Mouse (Mus musculus) liver, embryonic 15.5 days (tissue): ENCODE measurements around the gene Kif14. TPM values are rescaled to one million over a fixed set of nuclear protein-coding genes. Genes with fewer than 3 reads are reported as not detected.
A peak's percentile ranks its signal among the peaks of the same experiment; 100 is the strongest.

Source experiments
- ATAC-seq: fragments of 200-750 bp; cut with Nextera tagmentation; 2 replicates; pipeline ENCODE4 v1.8.0; 2017; ENCODE audit warnings: moderate number of reproducible peaks, mild to moderate bottlenecking, moderate library complexity; ENCODE audit not compliant: insufficient read depth
- H3K27ac ChIP-seq: fragments of 300-500 bp; sonication (generic); replicated peaks from 2 replicates; pipeline ENCODE4 v1.5.1; 2015; ENCODE audit warnings: mild to moderate bottlenecking, inconsistent platforms
- H3K27me3 ChIP-seq: fragments of 300-500 bp; sonication (generic); 2 replicates; pipeline ENCODE4 v1.6.1; 2015; ENCODE audit warnings: mild to moderate bottlenecking, inconsistent platforms
- H3K36me3 ChIP-seq: fragments of 300-500 bp; sonication (generic); replicated peaks from 2 replicates; pipeline ENCODE4 v1.6.1; 2015; ENCODE audit warnings: moderate library complexity, mild to moderate bottlenecking, inconsistent platforms
- H3K4me1 ChIP-seq: fragments of 300-500 bp; sonication (generic); replicated peaks from 2 replicates; pipeline ENCODE4 v1.6.1; 2015; ENCODE audit warnings: inconsistent platforms
- H3K4me2 ChIP-seq: fragments of 300-500 bp; sonication (generic); 2 replicates; pipeline ENCODE4 v1.6.1; 2015; ENCODE audit warnings: moderate library complexity, mild to moderate bottlenecking, inconsistent platforms
- H3K4me3 ChIP-seq: fragments of 300-500 bp; sonication (generic); replicated peaks from 2 replicates; pipeline ENCODE4 v1.5.1; 2015; ENCODE audit warnings: mild to moderate bottlenecking, inconsistent platforms
- H3K9ac ChIP-seq: fragments of 300-500 bp; sonication (generic); 2 replicates; pipeline ENCODE4 v1.6.1; 2015; ENCODE audit warnings: moderate library complexity, mild to moderate bottlenecking, inconsistent platforms
- H3K9me3 ChIP-seq: fragments of 300-500 bp; sonication (generic); replicated peaks from 2 replicates; pipeline ENCODE4 v1.6.1; 2016; ENCODE audit warnings: inconsistent platforms
- WGBS: fragments of 180-500 bp; shearing (Covaris S2); methylation state at CpG from one replicate; pipeline ENCODE4 v1.1.7; 2015; ENCODE audit warnings: mixed read lengths; ENCODE audit not compliant: insufficient replicate concordance; 5-methylcytosine and 5-hydroxymethylcytosine counted together
- polyA plus RNA-seq: library from polyadenylated mRNA; unstranded; fragments of >200 nt; fragmentation: Nextera tagmentation; extraction: Ambion mirVana; gene quantifications from 2 replicates; pipeline ENCODE4 v1.2.1, GENCODE M21; 2015

The Kif14 gene
- polyA plus RNA-seq, 1 experiment from 2014 or later: 6.4 TPM

DNA sequence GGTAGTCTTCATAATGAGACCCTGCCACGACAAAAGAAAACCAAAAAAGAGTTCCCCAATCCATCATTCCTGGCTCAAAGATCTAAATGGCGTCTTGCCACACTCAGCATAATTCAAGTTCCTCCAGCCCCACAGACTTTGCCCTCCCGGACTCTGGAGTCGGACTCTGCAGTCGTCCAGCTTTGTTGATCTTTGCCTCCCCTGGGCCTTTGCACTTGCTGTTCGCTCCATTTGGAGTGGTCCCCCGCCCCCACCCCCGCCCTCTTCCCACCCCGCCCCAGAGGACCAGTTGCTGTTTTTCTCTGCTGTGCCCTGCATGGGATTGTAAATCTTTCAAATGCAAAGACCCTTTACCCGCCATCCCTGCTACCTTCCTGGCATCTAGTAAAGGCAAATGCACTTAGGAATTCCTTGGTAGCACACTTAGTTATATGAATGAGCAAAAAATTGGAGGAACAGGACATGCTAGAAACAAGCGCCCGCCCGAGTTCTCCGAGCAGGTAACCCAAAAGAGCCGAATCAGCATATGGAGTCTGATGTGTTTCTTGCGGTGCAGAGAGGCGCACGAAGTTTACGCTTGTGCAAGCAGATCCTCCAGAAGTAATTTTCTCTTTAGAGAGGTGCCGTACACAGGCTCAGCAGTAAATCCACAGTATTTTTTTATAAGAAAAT, 103.6 kb downstream of the Kif14 start:
- WGBS: 48% methylated on average over 20 of the region's 20 CpGs
- ATAC-seq: no peak

DNA sequence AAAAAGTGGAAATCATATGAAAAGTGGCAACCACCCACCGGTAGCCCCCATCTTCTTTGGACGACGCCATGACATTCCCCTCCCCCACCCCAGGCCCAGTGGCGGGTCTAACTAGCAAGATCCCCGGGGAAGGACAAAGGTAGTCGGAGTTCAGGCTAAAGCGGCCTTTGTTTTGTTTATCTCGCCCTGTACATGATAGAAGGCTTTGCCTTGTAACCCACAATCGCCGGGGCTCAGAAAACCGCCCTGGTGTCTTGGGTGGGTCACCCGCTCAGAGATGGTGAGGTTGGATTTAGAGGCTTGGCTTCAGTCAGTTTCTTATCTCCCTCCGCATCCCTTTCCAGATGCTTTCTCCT, 104.1 kb downstream of the Kif14 start:
- no peaks in the 10 kb centered on the region for H3K9me3 ChIP-seq
- no peaks in the 10 kb centered on the region for H3K36me3 ChIP-seq
- no peaks in the 10 kb centered on the region for H3K27me3 ChIP-seq
- H3K4me1 ChIP-seq: peaks cover 8% of the 10 kb centered on the region
- no peak overlapping the region for H3K9ac ChIP-seq
- H3K27ac ChIP-seq: no peak overlapping the region
- H3K4me2 ChIP-seq: peak overlapping the region; percentile 27; the same call in 1 of the 2 replicates
- 13% methylated on average over 13 of the region's 13 CpGs for WGBS
- ATAC-seq: no peak
- H3K4me3 ChIP-seq: no peak overlapping the region; the same call in 1 of the 2 replicates

More for the DNA sequence above, 103.6 kb downstream of the Kif14 start:
- Histone ChIP-seq H3K4me3 (no peak overlapping the region; the same call in 1 of the 2 replicates), H3K27ac (no peak overlapping the region), H3K4me2 (peak overlapping the region; percentile 27; the same call in 1 of the 2 replicates), H3K9ac (no peak overlapping the region), H3K9me3 (no peaks in the 10 kb centered on the region), H3K4me1 (peaks cover 8% of the 10 kb centered on the region), H3K36me3 (no peaks in the 10 kb centered on the region), H3K27me3 (no peaks in the 10 kb centered on the region)

DNA sequence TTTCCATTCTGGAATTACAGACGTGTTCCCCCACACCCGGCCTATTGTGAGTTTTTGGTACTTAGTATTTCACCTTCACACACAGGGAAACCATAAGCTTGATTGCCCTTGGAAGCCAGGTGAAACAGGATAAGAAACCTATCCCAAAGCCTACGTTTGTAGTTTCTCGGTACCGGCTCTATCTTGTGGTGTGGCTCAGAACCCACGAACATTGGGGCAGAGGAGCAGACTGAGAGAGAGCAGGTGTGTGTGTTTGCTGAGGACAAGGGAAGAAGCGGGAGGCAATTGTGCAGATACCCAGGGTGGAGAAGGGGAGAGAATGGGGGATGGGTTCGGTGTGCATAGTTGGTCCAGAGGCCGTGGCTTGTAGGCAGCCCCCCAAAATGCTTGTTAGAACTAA, 104.8 kb downstream of the Kif14 start:
- Histone ChIP-seq H3K27ac (no peak overlapping the region), H3K9ac (no peak overlapping the region)
- WGBS: 64% methylated on average over 9 of the region's 9 CpGs

DNA sequence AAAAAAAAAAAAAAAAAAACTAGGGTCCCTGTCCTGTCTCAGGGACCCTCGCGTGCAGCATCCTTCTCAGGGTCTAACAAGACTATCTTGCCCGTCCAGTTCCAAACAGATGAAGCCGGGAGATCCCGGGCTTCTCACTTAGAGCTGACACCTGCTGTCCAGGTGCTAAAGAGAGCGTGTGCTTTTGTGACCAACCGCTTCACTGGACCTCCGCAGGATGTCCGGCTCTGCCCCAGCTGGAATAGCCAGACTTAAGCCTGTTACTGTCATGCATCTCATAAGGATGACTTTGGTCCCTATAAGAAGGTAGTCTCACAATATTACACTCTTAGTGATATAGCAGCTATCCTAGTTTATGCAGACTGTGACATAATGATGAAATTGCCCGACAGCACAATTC, 105.4 kb downstream of the Kif14 start:
- Histone ChIP-seq H3K9ac (no peak overlapping the region), H3K4me3 (no peak overlapping the region), H3K4me2 (no peak overlapping the region), H3K27ac (no peak overlapping the region), H3K36me3 (no peaks in the 10 kb centered on the region), H3K27me3 (no peaks in the 10 kb centered on the region), H3K4me1 (peaks cover 8% of the 10 kb centered on the region), H3K9me3 (no peaks in the 10 kb centered on the region)
- ATAC-seq: no peak
- 75% methylated on average over 10 of the region's 10 CpGs for WGBS

More for the DNA sequence above, 104.8 kb downstream of the Kif14 start:
- Histone ChIP-seq H3K36me3 (no peaks in the 10 kb centered on the region), H3K9me3 (no peaks in the 10 kb centered on the region), H3K4me1 (peaks cover 8% of the 10 kb centered on the region), H3K4me3 (no peak overlapping the region), H3K4me2 (no peak overlapping the region), H3K27me3 (no peaks in the 10 kb centered on the region)
- ATAC-seq: no peak

DNA sequence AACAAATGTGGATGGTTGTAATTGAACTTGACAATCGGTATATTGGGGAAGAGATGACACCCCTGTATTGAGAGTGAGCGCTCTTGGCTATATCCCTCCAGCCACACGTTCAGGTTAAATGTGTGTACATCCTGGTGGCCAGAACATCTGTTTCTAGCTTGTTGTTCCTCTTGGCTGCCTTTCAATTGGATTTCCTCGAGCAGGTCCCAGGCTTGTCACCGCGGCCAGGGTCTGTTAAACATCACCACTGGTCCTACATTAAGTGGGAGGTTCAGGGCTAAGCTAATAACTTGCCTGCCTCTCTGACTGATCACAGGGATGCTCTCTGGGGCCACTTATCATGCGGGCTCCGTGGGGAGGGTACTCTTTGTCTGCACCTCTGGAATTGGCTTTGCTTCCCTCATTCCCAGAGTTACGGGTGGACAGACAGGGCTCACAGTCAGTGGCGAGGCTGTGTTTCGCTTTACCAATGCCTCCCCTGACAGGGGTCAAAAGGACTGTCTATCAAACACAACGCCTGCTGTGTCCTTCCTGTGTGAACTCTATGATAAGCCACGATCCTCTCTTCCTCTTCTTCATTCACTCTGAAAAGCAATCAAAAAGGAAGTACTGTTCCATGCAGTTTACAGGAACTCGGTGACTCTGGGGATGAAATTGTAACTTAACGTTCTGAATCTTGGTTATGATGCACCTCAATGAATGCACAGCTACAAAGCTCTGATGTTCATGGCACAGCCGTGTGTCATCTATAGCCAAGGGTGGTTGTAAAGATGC, 111.9 kb downstream of the Kif14 start:
- H3K9me3 ChIP-seq: no peaks in the 10 kb centered on the region
- H3K27ac ChIP-seq: no peak overlapping the region
- H3K4me2 ChIP-seq: peak overlapping the region; percentile 25; the same call in 1 of the 2 replicates
- ATAC-seq: no peak
- peaks cover 4% of the 10 kb centered on the region; the same call in 1 of the 2 replicates for H3K27me3 ChIP-seq
- H3K4me3 ChIP-seq: no peak overlapping the region
- no peak overlapping the region for H3K9ac ChIP-seq
- H3K36me3 ChIP-seq: no peaks in the 10 kb centered on the region
- H3K4me1 ChIP-seq: no peaks in the 10 kb centered on the region; the same call in 1 of the 2 replicates
- WGBS: 18% methylated on average over 16 of the region's 16 CpGs

DNA sequence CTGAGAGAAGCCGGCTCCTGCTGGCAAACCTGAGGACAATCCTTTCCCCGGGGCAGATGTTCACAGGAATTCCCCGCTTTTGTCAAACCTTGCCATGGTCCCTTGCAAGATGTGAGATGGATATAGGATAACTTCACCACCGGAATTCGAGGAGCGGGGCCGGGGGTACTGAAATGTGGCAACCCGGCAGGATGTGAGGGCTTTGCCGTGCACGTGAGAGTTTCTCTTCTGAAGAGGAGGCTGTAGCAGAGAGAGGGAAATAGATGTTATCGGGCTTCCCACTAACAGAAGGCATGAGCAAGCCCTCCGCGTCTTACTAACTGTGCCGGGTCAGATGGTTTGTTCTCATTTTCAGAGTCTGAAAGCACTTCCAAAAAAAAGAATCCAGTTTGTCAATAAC, 113.2 kb downstream of the Kif14 start:
- ATAC-seq: no peak
- Histone ChIP-seq H3K27me3 (peaks cover 4% of the 10 kb centered on the region; the same call in 1 of the 2 replicates), H3K27ac (no peak overlapping the region), H3K36me3 (no peaks in the 10 kb centered on the region), H3K4me2 (no peak overlapping the region), H3K9ac (no peak overlapping the region), H3K4me1 (no peaks in the 10 kb centered on the region; the same call in 1 of the 2 replicates), H3K4me3 (no peak overlapping the region), H3K9me3 (no peaks in the 10 kb centered on the region)
- 20% methylated on average over 14 of the region's 14 CpGs for WGBS

DNA sequence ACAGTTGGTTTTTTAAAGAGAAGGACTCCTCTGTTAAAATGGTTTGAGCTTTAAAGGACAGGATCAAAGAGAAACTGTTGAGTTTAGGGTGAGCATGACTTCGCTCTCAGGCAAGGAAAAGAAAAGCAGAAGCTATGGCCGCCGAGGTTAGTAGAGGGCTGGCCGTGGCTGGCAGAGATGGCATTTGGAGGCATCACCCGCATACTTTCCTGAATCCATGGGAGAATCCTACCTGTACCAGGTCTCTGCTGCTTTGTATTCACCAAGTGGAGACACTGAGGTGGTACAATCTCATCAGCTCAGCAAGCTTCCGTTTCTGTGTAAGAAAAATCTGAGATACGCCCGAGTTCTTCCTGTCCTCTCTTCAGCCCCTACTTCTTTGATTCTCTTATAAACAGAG, 114.1 kb downstream of the Kif14 start:
- Histone ChIP-seq H3K36me3 (no peaks in the 10 kb centered on the region), H3K27me3 (peaks cover 4% of the 10 kb centered on the region; the same call in 1 of the 2 replicates), H3K9ac (no peak overlapping the region), H3K4me2 (no peak overlapping the region), H3K27ac (no peak overlapping the region), H3K9me3 (no peaks in the 10 kb centered on the region), H3K4me3 (no peak overlapping the region), H3K4me1 (no peaks in the 10 kb centered on the region; the same call in 1 of the 2 replicates)
- no peak for ATAC-seq
- 31% methylated on average over 8 of the region's 8 CpGs for WGBS

Other genes starting within 250 kb of the Kif14 start
- 0.18 and 0.31 TPM in 2 replicates for gene Inava, start 232.1 kb upstream of the Kif14 start, polyA plus RNA-seq
- gene Gpr25, start 205.5 kb upstream of the Kif14 start, polyA plus RNA-seq: not detected in 2 replicates
- 5.9 and 6.5 TPM in 2 replicates for gene Camsap2, start 120.2 kb upstream of the Kif14 start, polyA plus RNA-seq
- gene Ddx59, start 51.1 kb upstream of the Kif14 start, polyA plus RNA-seq: 4.9 and 5.5 TPM in 2 replicates
- gene Zfp281, start 158.6 kb downstream of the Kif14 start, polyA plus RNA-seq: 6.0 and 6.6 TPM in 2 replicates